Mouse (Mus musculus) ovary, postnatal 10 days (tissue): ENCODE data around the gene Slc16a13.
"Not testable (repeated sequence)": the region's sequence is repeated elsewhere in the genome, so short reads cannot be mapped to it uniquely, and the experiment has no call there.

ENCODE experiments used
- DNase-seq: peaks from one replicate; pipeline ENCODE4 v3.0.0; 2022; ENCODE audit warnings: low spot score

Slc16a13 gene

DNA sequence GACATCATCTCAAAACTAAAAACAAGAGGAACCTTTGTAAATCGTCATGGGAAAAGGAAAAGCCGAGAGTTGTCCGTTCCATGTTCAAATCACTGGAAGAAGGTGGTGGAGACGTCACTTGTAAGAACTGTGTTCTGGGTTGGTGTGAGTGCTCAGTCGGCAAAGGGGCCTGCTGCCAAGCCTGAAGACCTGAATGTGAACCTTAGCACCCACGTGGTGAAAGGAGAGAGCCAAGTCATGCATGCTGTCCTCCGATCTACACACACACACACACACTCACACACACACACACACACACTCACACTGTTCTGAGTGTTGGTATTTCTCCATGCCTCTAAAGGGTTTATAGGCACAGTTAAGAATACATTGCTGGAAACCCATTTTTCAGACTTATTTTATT, 49.7 kb downstream of the Slc16a13 start:
- no peak for DNase-seq

DNA sequence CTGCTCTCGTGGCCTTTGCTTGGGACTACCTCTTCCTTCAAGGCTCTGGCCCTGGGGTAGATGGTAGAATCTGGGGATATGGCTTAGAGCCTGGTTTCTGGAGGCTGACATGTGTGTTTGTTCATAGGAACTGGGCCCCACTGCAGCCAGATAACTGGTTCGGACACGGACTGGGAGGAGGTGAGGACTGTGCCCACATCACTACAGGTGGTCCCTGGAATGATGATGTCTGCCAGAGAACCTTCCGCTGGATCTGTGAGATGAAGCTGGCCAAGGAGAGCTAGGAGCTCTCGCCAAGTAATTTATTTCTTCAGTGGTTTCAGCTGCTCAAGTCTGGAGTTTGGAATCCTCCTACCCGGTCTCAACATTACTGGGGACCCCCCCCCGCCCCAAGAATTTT, 50.6 kb downstream of the Slc16a13 start:
- no peak for DNase-seq

DNA sequence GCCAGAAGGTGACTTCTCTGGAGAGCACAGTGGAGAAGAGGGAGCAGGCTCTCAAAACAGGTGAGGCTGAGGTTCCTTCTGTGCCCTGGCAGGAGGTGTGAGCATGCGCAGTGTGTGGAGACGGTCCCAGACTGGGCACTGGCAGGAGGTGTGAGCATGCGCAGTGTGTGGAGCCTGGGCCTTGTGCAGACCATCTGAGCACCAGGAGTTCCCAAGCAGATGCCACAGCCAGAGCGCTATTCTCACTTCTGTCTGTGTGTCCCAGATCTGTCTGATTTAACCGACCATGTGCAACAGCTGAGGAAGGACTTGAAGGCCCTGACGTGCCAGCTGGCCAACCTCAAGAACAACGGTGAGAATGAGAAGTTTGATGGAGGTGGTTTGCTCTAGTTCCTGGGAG, 51.4 kb downstream of the Slc16a13 start:
- not testable (repeated sequence) for DNase-seq

DNA sequence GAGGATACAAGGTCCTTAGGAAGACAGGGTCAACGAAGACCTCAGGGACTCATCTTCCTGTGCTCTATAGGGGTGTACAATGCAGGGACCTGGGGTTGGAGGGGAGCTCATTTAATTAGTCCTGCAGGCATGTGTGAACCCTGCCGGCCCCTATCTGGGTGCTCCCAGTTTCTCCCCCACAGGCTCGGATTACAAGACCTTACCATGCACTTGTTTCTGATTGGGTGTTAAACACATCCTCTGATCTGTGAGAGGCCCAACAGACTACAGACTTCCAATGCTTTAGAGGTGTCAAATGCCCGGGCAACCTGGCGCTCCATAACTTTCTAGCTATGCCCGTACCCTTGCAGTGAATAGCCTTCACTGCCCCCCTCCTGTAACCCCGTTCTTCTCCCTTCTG, 52.7 kb downstream of the Slc16a13 start:
- no peak for DNase-seq
